Mouse (Mus musculus) neural tube, embryonic 14.5 days (tissue): ENCODE results near the gene Wdr47. TPM values are rescaled to one million over a fixed set of nuclear protein-coding genes. Genes with fewer than 3 reads are reported as not detected.

Experiments
- ATAC-seq: fragments of 200-750 bp; cut with Nextera tagmentation; 2 replicates; pipeline ENCODE4 v1.8.0; 2017; ENCODE audit warnings: low read depth, mild to moderate bottlenecking, moderate TSS enrichment, moderate library complexity
- H3K27ac ChIP-seq: fragments of 300-500 bp; sonication (generic); 2 replicates; pipeline ENCODE4 v1.5.1; 2014; ENCODE audit warnings: low read depth, mild to moderate bottlenecking, control low read depth, low read length, moderate library complexity, mixed read lengths
- H3K27me3 ChIP-seq: fragments of 300-500 bp; sonication (generic); 2 replicates; pipeline ENCODE4 v1.6.1; 2014; ENCODE audit warnings: low read length; ENCODE audit not compliant: control insufficient read depth, insufficient read depth
- H3K36me3 ChIP-seq: fragments of 300-500 bp; sonication (generic); 2 replicates; pipeline ENCODE4 v1.6.1; 2014; ENCODE audit warnings: low read length, mixed read lengths; ENCODE audit not compliant: control insufficient read depth, insufficient read depth
- H3K4me1 ChIP-seq: fragments of 300-500 bp; sonication (generic); 2 replicates; pipeline ENCODE4 v1.6.1; 2014; ENCODE audit warnings: low read length; ENCODE audit not compliant: control insufficient read depth, insufficient read depth
- H3K4me2 ChIP-seq: fragments of 300-500 bp; sonication (generic); 2 replicates; pipeline ENCODE4 v1.6.1; 2014; ENCODE audit warnings: mild to moderate bottlenecking, low read depth, low read length, control low read depth
- H3K4me3 ChIP-seq: fragments of 300-500 bp; sonication (generic); 2 replicates; pipeline ENCODE4 v1.5.1; 2014; ENCODE audit warnings: low read depth, low read length, control low read depth, mixed read lengths
- H3K9ac ChIP-seq: fragments of 300-500 bp; sonication (generic); replicated peaks from 2 replicates; pipeline ENCODE4 v1.6.1; 2014; ENCODE audit warnings: low read depth, mild to moderate bottlenecking, control low read depth, low read length, mixed read lengths
- H3K9me3 ChIP-seq: fragments of 300-500 bp; sonication (generic); 2 replicates; pipeline ENCODE4 v1.6.1; 2016; ENCODE audit warnings: low read length; ENCODE audit not compliant: control insufficient read depth
- WGBS: fragments of 180-500 bp; shearing (Covaris S2); extraction: QIAGEN DNeasy Blood & Tissue Kit; methylation state at CpG from one replicate; pipeline ENCODE4 v1.1.7; 2014; 5-methylcytosine and 5-hydroxymethylcytosine counted together
- polyA plus RNA-seq: library from polyadenylated mRNA; unstranded; fragments of >200 nt; fragmentation: Nextera tagmentation; extraction: Ambion mirVana; gene quantifications from 2 replicates; pipeline ENCODE4 v1.2.1, GENCODE M21; 2014

Gene Wdr47
- polyA plus RNA-seq: 113 and 114 TPM in 2 replicates

GRCm38 (mm10) chr3:108590786-108591529 is at the start of gene Wdr47:
Gene Wdr47, plus strand, starts transcription at chr3:108591279.
- H3K4me2 ChIP-seq: peak within 1 kb of the TSS; percentile 71
- peak within 1 kb of the TSS; percentile 92 for H3K9ac ChIP-seq
- ATAC-seq: peak; percentile 99
- H3K27ac ChIP-seq: peak within 1 kb of the TSS; percentile 93
- no peaks in the 10 kb centered on the region for H3K27me3 ChIP-seq
- H3K4me3 ChIP-seq: peak within 1 kb of the TSS; percentile 95
- peaks cover 3% of the 10 kb centered on the region; the same call in 1 of the 2 replicates for H3K4me1 ChIP-seq
- no peaks in the 10 kb centered on the region for H3K36me3 ChIP-seq
- WGBS: 5% methylated on average over 44 of the region's 44 CpGs
- H3K9me3 ChIP-seq: no peaks in the 10 kb centered on the region

- Histone ChIP-seq H3K36me3 (no peaks in the 10 kb centered on the region), H3K27me3 (no peaks in the 10 kb centered on the region), H3K4me2 (no peak overlapping the region), H3K9me3 (no peaks in the 10 kb centered on the region), H3K27ac (no peak overlapping the region), H3K9ac (no peak overlapping the region), H3K4me3 (no peak overlapping the region), H3K4me1 (no peaks in the 10 kb centered on the region)
- 87% methylated on average over 11 of the region's 11 CpGs for WGBS
- ATAC-seq: no peak
These were observed 48.8 kb upstream of the Wdr47 start for GRCm38 (mm10) chr3:108542299-108542698.

- Histone ChIP-seq H3K4me2 (peak overlapping the region; percentile 57), H3K27me3 (no peaks in the 10 kb centered on the region), H3K9ac (peak overlapping the region; percentile 93), H3K4me1 (peaks cover 4% of the 10 kb centered on the region), H3K27ac (peak overlapping the region; percentile 87), H3K36me3 (peaks cover 6% of the 10 kb centered on the region; the same call in 1 of the 2 replicates), H3K4me3 (peak overlapping the region; percentile 65), H3K9me3 (no peaks in the 10 kb centered on the region)
- under 1% methylated on average over 42 of the region's 42 CpGs for WGBS
- ATAC-seq: peak; percentile 74
These were observed 36.9 kb upstream of the Wdr47 start for GRCm38 (mm10) chr3:108554111-108554561.

- WGBS: 18% methylated on average over 22 of the region's 22 CpGs
- H3K4me3 ChIP-seq: peak overlapping the region; percentile 65
- H3K36me3 ChIP-seq: peaks cover 6% of the 10 kb centered on the region; the same call in 1 of the 2 replicates
- H3K9ac ChIP-seq: peak overlapping the region; percentile 93
- peak; percentile 97 for ATAC-seq
- peak overlapping the region; percentile 57 for H3K4me2 ChIP-seq
- H3K9me3 ChIP-seq: no peaks in the 10 kb centered on the region
- peak overlapping the region; percentile 87 for H3K27ac ChIP-seq
- H3K4me1 ChIP-seq: peaks cover 4% of the 10 kb centered on the region
- no peaks in the 10 kb centered on the region for H3K27me3 ChIP-seq
These were observed 36.3 kb upstream of the Wdr47 start for GRCm38 (mm10) chr3:108554587-108555312.

- no peaks in the 10 kb centered on the region for H3K9me3 ChIP-seq
- H3K27ac ChIP-seq: no peak overlapping the region
- 94% methylated on average over 4 of the region's 4 CpGs for WGBS
- H3K4me1 ChIP-seq: peaks cover 10% of the 10 kb centered on the region
- H3K36me3 ChIP-seq: peaks cover 6% of the 10 kb centered on the region; the same call in 1 of the 2 replicates
- no peaks in the 10 kb centered on the region for H3K27me3 ChIP-seq
- no peak overlapping the region for H3K4me3 ChIP-seq
- no peak overlapping the region for H3K9ac ChIP-seq
- no peak for ATAC-seq
- H3K4me2 ChIP-seq: no peak overlapping the region
These were observed 33.2 kb upstream of the Wdr47 start for GRCm38 (mm10) chr3:108557888-108558287.

GRCm38 (mm10) chr3:108562133-108562730 is 28.8 kb upstream of the Wdr47 start, which contains the start of gene Tmem167b:
Gene Tmem167b, minus strand, starts transcription at chr3:108562466.
- Histone ChIP-seq H3K4me3 (peak within 1 kb of the TSS; percentile 80), H3K9me3 (no peaks in the 10 kb centered on the region), H3K36me3 (peaks cover 6% of the 10 kb centered on the region; the same call in 1 of the 2 replicates), H3K27ac (peak within 1 kb of the TSS; percentile 90), H3K4me1 (peaks cover 10% of the 10 kb centered on the region; the same call in 1 of the 2 replicates), H3K27me3 (no peaks in the 10 kb centered on the region), H3K4me2 (peak within 1 kb of the TSS; percentile 79), H3K9ac (peak within 1 kb of the TSS; percentile 56)
- peak; percentile 97 for ATAC-seq
- under 1% methylated on average over 45 of the region's 45 CpGs for WGBS

GRCm38 (mm10) chr3:108562777-108563271 is 28.3 kb upstream of the Wdr47 start:
- Histone ChIP-seq H3K4me2 (peak overlapping the region; percentile 79), H3K27me3 (no peaks in the 10 kb centered on the region), H3K4me1 (peaks cover 10% of the 10 kb centered on the region; the same call in 1 of the 2 replicates), H3K9me3 (no peaks in the 10 kb centered on the region), H3K36me3 (peaks cover 6% of the 10 kb centered on the region; the same call in 1 of the 2 replicates), H3K27ac (peak overlapping the region; percentile 90), H3K4me3 (peak overlapping the region; percentile 80), H3K9ac (peak overlapping the region; percentile 37)
- peak; percentile 73 for ATAC-seq
- 14% methylated on average over 15 of the region's 15 CpGs for WGBS

GRCm38 (mm10) chr3:108563309-108563708 is 27.8 kb upstream of the Wdr47 start:
- 0 out of 2 replicates have a peak, but pooled peaks cover under 1% of the 10 kb centered on the region for H3K36me3 ChIP-seq
- peak; percentile 17; the same call in 1 of the 2 replicates for ATAC-seq
- H3K9me3 ChIP-seq: no peaks in the 10 kb centered on the region
- peak overlapping the region; percentile 37 for H3K9ac ChIP-seq
- H3K27me3 ChIP-seq: no peaks in the 10 kb centered on the region
- 6% methylated on average over 4 of the region's 4 CpGs for WGBS
- H3K4me1 ChIP-seq: peaks cover 10% of the 10 kb centered on the region; the same call in 1 of the 2 replicates
- peak overlapping the region; percentile 90 for H3K27ac ChIP-seq
- peak overlapping the region; percentile 79 for H3K4me2 ChIP-seq
- H3K4me3 ChIP-seq: peak overlapping the region; percentile 80
